Mouse (Mus musculus): ENCODE data around the gene Cab39.

- TF ChIP-seq EP300 (IDR thresholded peaks at IDR 0.05), result no peak
- no peak for TF ChIP-seq CTCF (IDR thresholded peaks at IDR 0.05)
Measured at GRCm38 (mm10) chr1:85790565-85790964, 2.7 kb upstream of the Cab39 start.

Measured in lung, postnatal 0 days (tissue).